Mouse (Mus musculus) cerebellum, adult 11-12 months (tissue): Measurements from ENCODE around the gene Smco3.
"Not testable (repeated sequence)": the region's sequence is repeated elsewhere in the genome, so short reads cannot be mapped to it uniquely, and the experiment has no call there.

ENCODE experiments used
- DNase-seq: peaks from one replicate; pipeline ENCODE4 v3.0.0; 2022

The Smco3 gene

GRCm38 (mm10) chr6:136835352-136835751 lies at the start of gene Smco3:
Gene Smco3, minus strand, starts transcription at chr6:136835452.
- DNase-seq = no peak

DNA sequence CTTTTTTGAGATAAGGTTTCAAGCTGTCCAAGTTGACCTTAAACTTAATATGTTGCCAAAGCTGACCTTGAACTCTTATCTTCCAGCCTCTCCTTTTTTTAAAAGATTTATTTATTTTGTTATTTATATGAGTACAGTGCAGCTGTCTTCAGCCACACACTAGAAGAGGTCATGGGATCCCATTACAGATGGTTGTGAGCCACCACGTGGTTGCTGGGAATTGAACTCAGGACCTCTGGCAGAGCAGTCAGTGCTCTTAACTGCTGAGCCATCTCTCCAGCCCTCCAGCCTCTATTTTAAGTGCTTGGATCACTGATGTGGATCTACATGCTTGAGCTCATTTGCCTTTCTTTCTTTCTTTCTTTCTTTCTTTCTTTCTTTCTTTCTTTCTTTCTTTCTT lies 49.5 kb upstream of the Smco3 start:
- not testable (repeated sequence) for DNase-seq

- no peak for DNase-seq
These were observed 48.7 kb upstream of the Smco3 start for GRCm38 (mm10) chr6:136883961-136884360.

- no peak for DNase-seq
These were observed 48.2 kb upstream of the Smco3 start for GRCm38 (mm10) chr6:136883431-136883915.

GRCm38 (mm10) chr6:136881678-136882077 lies 46.4 kb upstream of the Smco3 start:
- DNase-seq = no peak

GRCm38 (mm10) chr6:136875670-136876069 lies 40.4 kb upstream of the Smco3 start, which contains the start of gene Mgp:
Gene Mgp, minus strand, starts transcription at chr6:136875823.
- no peak for DNase-seq

GRCm38 (mm10) chr6:136874599-136874998 lies 39.3 kb upstream of the Smco3 start:
- DNase-seq = no peak

GRCm38 (mm10) chr6:136868921-136869320 lies 33.7 kb upstream of the Smco3 start:
- DNase-seq = no peak

GRCm38 (mm10) chr6:136866150-136866549 lies 30.9 kb upstream of the Smco3 start:
- DNase-seq = no peak

DNA sequence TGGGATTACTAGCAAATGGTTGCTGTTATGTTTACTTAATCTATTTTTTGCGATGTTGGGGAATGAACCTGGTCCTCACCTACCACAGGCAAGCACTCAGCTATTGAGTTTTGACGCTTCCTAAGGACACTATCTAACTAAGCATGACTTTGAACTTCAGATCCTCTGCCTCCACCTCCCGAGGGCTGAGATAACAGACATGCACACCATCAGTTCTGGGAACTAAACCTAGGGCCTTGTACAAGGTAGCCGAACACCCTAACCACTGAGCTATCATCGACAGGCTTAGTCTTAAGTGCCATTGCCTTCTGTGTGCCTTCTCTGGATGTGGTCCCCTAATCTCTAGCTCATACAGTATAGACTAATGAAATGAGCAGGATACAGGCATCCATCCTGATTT lies 30.1 kb upstream of the Smco3 start:
- DNase-seq = no peak

GRCm38 (mm10) chr6:136861020-136861419 lies 25.8 kb upstream of the Smco3 start:
- DNase-seq = no peak

- DNase-seq = no peak
These were observed 23.2 kb upstream of the Smco3 start for GRCm38 (mm10) chr6:136858420-136858819.

DNA sequence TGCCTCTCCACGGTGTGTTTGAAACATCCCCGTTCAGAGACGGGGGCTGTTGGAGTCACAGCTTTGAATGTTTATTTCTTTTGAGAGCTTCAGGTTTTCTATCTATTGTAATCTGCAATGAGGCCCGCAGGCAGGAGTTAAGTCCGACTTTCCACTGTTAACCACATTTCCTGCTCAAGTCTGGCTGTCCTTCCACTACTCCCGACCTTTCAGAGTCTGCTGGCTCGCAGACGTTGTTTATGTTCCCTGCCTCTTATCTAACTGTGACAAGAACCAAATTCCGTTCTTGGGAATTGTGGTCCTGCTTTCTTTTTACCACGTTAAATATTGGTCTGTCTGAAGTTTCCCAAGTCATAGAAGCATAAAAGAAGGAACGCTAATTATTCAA lies 22.6 kb upstream of the Smco3 start:
- DNase-seq = no peak

DNA sequence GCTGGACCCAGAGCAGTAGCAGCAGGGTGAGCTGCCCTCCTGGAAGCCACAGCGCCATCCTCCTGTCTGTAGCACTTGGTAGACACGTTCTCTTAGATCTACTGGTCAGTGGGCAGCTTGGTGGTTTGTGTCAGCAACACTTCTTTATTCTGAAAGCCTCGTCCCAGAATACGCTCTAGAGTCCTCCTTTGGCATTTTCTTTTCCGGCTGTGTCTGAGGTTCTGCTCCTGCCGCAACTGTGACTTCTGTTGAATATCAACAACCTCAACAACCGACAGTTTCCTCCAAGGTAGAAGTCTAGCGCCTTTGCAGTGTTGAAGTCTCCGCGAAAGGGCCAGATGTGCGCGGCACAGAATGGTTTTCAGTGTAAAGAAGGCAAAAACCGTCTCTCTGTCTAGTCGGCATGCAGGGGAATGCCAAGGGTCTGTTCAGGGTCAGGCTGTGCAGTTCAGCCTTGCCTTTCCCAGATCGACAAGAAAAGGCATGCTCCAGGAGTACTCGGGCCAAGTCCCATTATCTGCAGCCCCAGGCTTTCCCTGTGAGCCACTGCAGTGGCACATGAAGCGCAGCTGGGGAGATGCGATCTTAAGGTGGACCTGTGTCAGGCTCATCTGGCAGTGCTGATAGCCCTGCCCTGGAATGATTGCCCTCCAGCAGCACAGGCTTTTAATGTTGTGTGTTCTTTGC lies 22.1 kb upstream of the Smco3 start, which contains the start of gene Art4:
Art4 (minus strand) TSS at position 548 of the 687 bp plus-strand sequence.
- DNase-seq = no peak

- no peak for DNase-seq
These were observed 20.9 kb upstream of the Smco3 start for GRCm38 (mm10) chr6:136856071-136856636.

DNA sequence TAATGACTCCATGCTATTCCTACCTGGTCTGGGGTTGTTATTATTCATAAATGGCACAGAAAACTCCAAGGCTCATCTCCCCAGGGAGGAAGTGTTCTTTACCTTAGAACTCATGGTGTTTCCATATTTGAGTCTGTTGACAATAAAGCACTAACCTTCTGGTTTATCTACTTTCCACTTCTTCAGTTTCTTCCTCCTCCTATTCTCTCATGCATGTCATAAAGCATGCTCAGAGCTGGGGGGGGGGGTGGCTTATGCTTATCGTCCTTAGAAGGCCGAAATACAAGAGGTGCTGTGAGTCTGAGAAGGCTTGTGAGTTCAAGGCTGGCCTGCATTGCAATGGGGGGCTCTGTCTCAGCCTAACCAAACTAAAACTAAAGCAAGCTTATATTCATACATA lies 19.9 kb upstream of the Smco3 start:
- no peak for DNase-seq

- no peak for DNase-seq
These were observed 19.1 kb upstream of the Smco3 start for GRCm38 (mm10) chr6:136854361-136854781.

GRCm38 (mm10) chr6:136852762-136853161 lies 17.5 kb upstream of the Smco3 start:
- DNase-seq = no peak

DNA sequence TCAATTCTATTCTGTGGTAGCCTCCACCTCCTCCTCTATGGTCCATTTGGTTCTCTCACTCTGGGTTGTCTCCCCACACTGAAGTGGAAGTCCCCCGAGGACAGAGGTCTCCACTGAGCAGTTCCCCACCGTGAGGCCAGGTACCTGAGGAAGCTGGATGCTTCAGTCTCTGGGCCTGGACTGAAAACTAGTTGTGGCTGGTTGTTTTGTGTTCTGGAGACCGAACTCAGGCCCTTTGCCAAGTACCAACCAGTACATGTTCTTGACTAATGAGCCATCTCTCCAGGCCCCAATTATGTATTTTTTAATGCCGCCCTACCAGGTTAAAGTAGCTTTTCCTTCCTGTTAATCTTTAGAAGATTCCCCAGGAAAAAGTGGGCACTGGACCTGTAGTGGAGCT lies 17.1 kb upstream of the Smco3 start:
- no peak for DNase-seq

DNA sequence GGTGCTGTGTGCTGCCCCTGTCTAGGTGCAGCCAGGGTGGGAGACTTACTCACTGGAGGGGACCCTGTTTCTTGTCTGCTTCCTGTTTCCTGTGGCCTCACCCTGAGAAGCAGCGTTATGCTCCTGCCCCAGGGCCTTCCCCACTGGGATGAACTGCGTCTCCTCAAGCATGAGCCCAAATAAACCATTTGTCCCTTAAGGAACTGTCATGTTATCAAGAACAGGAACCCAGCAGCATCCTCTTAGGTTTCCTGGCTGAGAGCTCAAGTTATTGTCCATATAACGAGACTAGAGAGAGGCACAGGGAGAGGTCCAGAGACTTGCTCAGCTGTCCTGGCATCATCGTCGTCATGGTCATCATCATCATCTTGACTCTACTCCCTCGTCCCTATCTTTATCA lies 15.0 kb upstream of the Smco3 start:
- DNase-seq = no peak

GRCm38 (mm10) chr6:136848971-136849370 lies 13.7 kb upstream of the Smco3 start:
- DNase-seq = no peak

- DNase-seq = no peak
These were observed 13.1 kb upstream of the Smco3 start for GRCm38 (mm10) chr6:136848399-136848798.

GRCm38 (mm10) chr6:136847790-136848189 lies 12.5 kb upstream of the Smco3 start:
- DNase-seq = no peak

DNA sequence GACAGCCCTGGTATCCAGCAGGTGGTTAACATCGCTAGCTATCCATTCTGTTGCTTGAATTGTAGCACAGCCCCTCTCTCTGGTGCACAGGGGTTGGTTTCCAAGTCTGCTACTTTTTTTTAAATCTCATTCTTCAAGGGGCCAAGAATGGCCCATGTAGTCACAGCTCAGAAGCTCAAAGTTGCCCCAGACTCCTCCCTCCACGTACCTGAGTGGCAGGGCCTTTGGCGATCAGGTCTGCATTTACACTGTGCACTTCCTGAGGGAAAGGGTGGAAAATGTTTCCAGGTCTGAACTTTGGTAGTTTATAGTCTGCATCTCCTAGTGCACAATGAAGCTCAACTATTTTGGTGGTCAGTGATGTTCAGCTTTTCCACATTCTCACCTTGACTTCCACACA lies 12.0 kb upstream of the Smco3 start:
- DNase-seq = no peak
